Mouse (Mus musculus) embryonic facial prominence, embryonic 14.5 days (tissue): ENCODE data around the gene Ugt1a7c. TPM values are rescaled to one million over a fixed set of nuclear protein-coding genes. Genes with fewer than 3 reads are reported as not detected.

Experiments used
- ATAC-seq: fragments of 200-750 bp; cut with Nextera tagmentation; 2 replicates; pipeline ENCODE4 v1.8.0; 2017; ENCODE audit warnings: low read depth, moderate number of reproducible peaks, moderate TSS enrichment
- DNase-seq: peaks from one replicate; pipeline ENCODE4 v3.0.0-alpha.2; 2015; ENCODE audit warnings: low spot score
- H3K27ac ChIP-seq: fragments of 300-500 bp; sonication (generic); replicated peaks from 2 replicates; pipeline ENCODE4 v1.5.1; 2014; ENCODE audit warnings: low read depth, mild to moderate bottlenecking, low read length, moderate library complexity
- H3K27me3 ChIP-seq: fragments of 300-500 bp; sonication (generic); replicated peaks from 2 replicates; pipeline ENCODE4 v1.6.1; 2014; ENCODE audit warnings: low read length; ENCODE audit not compliant: control insufficient read depth, insufficient read depth
- H3K36me3 ChIP-seq: fragments of 300-500 bp; sonication (generic); 2 replicates; pipeline ENCODE4 v1.6.1; 2014; ENCODE audit warnings: low read length, mixed read lengths; ENCODE audit not compliant: control insufficient read depth, insufficient read depth
- H3K4me1 ChIP-seq: fragments of 300-500 bp; sonication (generic); 2 replicates; pipeline ENCODE4 v1.6.1; 2014; ENCODE audit warnings: antibody characterized with exemption, low read length; ENCODE audit not compliant: control insufficient read depth, insufficient read depth
- H3K4me2 ChIP-seq: fragments of 300-500 bp; sonication (generic); 2 replicates; pipeline ENCODE4 v1.6.1; 2014; ENCODE audit warnings: low read depth, mild to moderate bottlenecking, low read length, moderate library complexity, mixed read lengths
- H3K4me3 ChIP-seq: fragments of 300-500 bp; sonication (generic); 2 replicates; pipeline ENCODE4 v1.5.1; 2014; ENCODE audit warnings: low read depth, mild to moderate bottlenecking, low read length
- H3K9ac ChIP-seq: fragments of 300-500 bp; sonication (generic); 2 replicates; pipeline ENCODE4 v1.6.1; 2014; ENCODE audit warnings: low read depth, mild to moderate bottlenecking, low read length, moderate library complexity, mixed read lengths
- H3K9me3 ChIP-seq: fragments of 300-500 bp; sonication (generic); 2 replicates; pipeline ENCODE4 v1.6.1; 2016; ENCODE audit warnings: low read length; ENCODE audit not compliant: control insufficient read depth
- WGBS: fragments of 180-500 bp; shearing (Covaris S2); extraction: QIAGEN DNeasy Blood & Tissue Kit; methylation state at CpG from one replicate; pipeline ENCODE4 v1.1.7; 2014; 5-methylcytosine and 5-hydroxymethylcytosine counted together
- polyA plus RNA-seq: library from polyadenylated mRNA; unstranded; fragments of >200 nt; fragmentation: Nextera tagmentation; extraction: Ambion mirVana; gene quantifications from 2 replicates; pipeline ENCODE4 v1.2.1, GENCODE M21; 2014

Gene Ugt1a7c
- polyA plus RNA-seq, 1 experiment from 2014 or later: 3.9 TPM

DNA sequence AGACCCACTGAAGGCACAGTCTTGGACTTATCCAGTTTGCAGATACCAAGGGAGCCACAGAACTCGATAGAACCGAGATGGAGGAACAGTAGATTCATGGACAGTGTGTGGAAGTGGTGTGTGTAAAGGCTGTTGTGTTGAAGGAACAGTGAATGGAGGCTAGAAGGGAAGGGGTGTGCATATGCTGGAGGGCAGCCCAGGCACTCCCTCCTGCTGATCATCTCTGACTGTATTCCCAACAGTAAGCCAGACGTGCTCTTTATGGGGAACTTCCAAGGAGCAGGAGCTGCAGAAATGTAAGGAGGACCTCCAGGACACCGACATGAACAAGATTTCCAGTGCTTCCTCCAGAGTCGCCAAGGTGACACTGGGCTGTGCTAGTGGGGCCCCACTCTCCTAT lies 155.2 kb downstream of the Ugt1a7c start:
- Histone ChIP-seq H3K4me3 (no peak overlapping the region), H3K9me3 (peaks cover 90% of the 10 kb centered on the region), H3K27me3 (no peaks in the 10 kb centered on the region), H3K4me1 (no peaks in the 10 kb centered on the region), H3K27ac (no peak overlapping the region), H3K4me2 (no peak overlapping the region), H3K36me3 (no peaks in the 10 kb centered on the region), H3K9ac (no peak overlapping the region)
- WGBS: 75% methylated on average over 5 of the region's 5 CpGs
- DNase-seq (no peak), ATAC-seq (no peak)

DNA sequence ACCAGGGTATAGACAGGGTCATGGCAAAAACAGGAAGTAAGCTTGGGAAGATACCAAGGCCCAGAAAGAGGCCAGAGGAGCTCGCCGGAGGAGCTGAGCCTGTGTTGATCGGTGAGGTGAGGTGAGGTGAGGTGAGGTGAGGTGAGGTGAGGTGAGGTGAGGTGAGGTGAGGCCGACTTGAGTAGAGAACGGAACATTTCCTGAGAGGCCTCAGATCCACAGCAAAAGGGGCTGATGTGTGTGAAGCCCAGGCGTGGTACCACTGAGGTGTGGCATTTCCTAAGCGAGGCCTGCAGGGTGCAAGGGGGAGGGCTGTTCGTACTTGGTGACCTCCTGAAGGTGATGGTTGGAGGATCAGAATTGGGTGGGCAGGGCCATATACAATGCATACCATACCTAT lies 158.2 kb downstream of the Ugt1a7c start:
- H3K9me3 ChIP-seq: peaks cover 81% of the 10 kb centered on the region
- H3K27me3 ChIP-seq: no peaks in the 10 kb centered on the region
- H3K27ac ChIP-seq: no peak overlapping the region
- H3K36me3 ChIP-seq: no peaks in the 10 kb centered on the region
- H3K9ac ChIP-seq: no peak overlapping the region
- H3K4me2 ChIP-seq: no peak overlapping the region
- H3K4me3 ChIP-seq: no peak overlapping the region
- DNase-seq (no peak), ATAC-seq (no peak)
- 76% methylated on average over 8 of the region's 8 CpGs for WGBS
- H3K4me1 ChIP-seq: no peaks in the 10 kb centered on the region

GRCm38 (mm10) chr1:88253540-88253939 lies 158.7 kb downstream of the Ugt1a7c start:
- H3K4me2 ChIP-seq: no peak overlapping the region
- H3K27ac ChIP-seq: no peak overlapping the region
- ATAC-seq (no peak), DNase-seq (no peak)
- no peak overlapping the region for H3K4me3 ChIP-seq
- H3K36me3 ChIP-seq: no peaks in the 10 kb centered on the region
- 68% methylated on average over 6 of the region's 6 CpGs for WGBS
- H3K4me1 ChIP-seq: no peaks in the 10 kb centered on the region
- no peaks in the 10 kb centered on the region for H3K27me3 ChIP-seq
- peaks cover 76% of the 10 kb centered on the region for H3K9me3 ChIP-seq
- no peak overlapping the region for H3K9ac ChIP-seq

DNA sequence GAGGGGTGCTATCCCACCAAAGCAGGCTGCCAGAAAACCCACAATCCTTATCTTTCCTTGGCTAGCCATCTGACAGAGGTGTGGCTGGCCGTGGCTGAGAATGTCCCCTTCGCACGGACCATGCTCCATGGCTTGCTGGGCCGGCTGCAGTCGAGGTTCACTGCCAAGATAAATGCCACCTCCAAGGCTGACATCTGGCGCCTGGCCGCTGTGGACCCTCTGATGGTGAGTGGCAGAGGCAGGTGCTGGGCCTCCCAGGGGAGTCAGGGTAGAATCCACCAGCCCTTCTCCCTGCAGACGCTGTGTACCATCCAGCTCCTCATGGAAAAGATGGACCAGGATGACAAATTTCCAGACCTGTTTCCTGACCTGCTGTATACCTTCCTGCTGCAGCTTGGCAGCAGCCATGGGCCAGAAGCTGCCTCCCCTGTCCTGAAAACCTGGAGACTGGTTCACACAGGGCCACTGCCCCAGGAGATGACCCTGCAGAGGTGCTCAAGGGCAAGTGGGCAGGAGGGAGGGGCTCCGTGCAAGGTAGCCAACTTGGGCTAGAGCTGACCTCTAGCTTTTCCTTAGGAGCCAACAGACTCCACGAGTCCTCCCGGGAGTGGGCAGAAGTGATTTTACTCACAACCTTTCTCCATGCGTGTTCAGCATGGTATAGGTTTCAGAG lies 160.1 kb downstream of the Ugt1a7c start:
- Histone ChIP-seq H3K9ac (no peak overlapping the region), H3K4me3 (no peak overlapping the region), H3K27ac (no peak overlapping the region), H3K36me3 (peaks cover 6% of the 10 kb centered on the region), H3K4me1 (no peaks in the 10 kb centered on the region), H3K9me3 (peaks cover 62% of the 10 kb centered on the region), H3K27me3 (no peaks in the 10 kb centered on the region), H3K4me2 (no peak overlapping the region)
- ATAC-seq (no peak), DNase-seq (no peak)
- WGBS: 86% methylated on average over 12 of the region's 12 CpGs

DNA sequence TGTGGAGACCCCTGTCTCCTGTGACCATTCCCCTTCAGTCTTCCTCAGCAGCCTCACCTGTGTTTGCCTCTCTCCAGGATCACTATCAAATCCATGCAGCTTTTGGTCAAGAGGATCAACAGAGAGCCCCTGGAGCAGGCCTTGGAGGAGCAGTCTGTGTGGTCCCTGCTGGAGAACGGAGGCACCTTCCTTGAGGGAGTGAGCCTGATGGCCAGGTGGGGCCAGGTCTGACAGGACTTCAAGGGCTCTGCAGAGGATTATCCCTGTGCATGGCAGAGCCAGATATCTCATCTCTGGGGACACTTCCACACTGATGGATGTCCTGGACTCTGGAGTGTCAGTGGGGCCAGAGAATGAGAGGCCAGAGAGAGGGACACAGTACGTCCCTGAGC lies 160.6 kb downstream of the Ugt1a7c start:
- Histone ChIP-seq H3K27ac (no peak overlapping the region), H3K27me3 (no peaks in the 10 kb centered on the region), H3K4me1 (no peaks in the 10 kb centered on the region), H3K4me2 (no peak overlapping the region), H3K36me3 (peaks cover 12% of the 10 kb centered on the region), H3K9ac (no peak overlapping the region), H3K4me3 (no peak overlapping the region), H3K9me3 (peaks cover 57% of the 10 kb centered on the region)
- WGBS: 58% methylated on average over 2 of the region's 2 CpGs
- DNase-seq (no peak), ATAC-seq (no peak)

- Histone ChIP-seq H3K27ac (no peak overlapping the region), H3K4me1 (no peaks in the 10 kb centered on the region), H3K9ac (no peak overlapping the region), H3K4me3 (no peak overlapping the region), H3K4me2 (no peak overlapping the region), H3K9me3 (peaks cover 51% of the 10 kb centered on the region), H3K27me3 (no peaks in the 10 kb centered on the region), H3K36me3 (peaks cover 19% of the 10 kb centered on the region)
- ATAC-seq (no peak), DNase-seq (no peak)
- WGBS: 76% methylated on average over 13 of the region's 13 CpGs
These were observed 161.3 kb downstream of the Ugt1a7c start for GRCm38 (mm10) chr1:88255989-88256754.

GRCm38 (mm10) chr1:88256886-88257663 lies 162.2 kb downstream of the Ugt1a7c start:
- Histone ChIP-seq H3K4me3 (no peak overlapping the region), H3K27ac (no peak overlapping the region), H3K4me1 (no peaks in the 10 kb centered on the region), H3K9ac (no peak overlapping the region), H3K9me3 (peaks cover 45% of the 10 kb centered on the region), H3K36me3 (peaks cover 28% of the 10 kb centered on the region), H3K27me3 (no peaks in the 10 kb centered on the region), H3K4me2 (no peak overlapping the region)
- ATAC-seq (no peak), DNase-seq (no peak)
- WGBS: 76% methylated on average over 10 of the region's 10 CpGs

DNA sequence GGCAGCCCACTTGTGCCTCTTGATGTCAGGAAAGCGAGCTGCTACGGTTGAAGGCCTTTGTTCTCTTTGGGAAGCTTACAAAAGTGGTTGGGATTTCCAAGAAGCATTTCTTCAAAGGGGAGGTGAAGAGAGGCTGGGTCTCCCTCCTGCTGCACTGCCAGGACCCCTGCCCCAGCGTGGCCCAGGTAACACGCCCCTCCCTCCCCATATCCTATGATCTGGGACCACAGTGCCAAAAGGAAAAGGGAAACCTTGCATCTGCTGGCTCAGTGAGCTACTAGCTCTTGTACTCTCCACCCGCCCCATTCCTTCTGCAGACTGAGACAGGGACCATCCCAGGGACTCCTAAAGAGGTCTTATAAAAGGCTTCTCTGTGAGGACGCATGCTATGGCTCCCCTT lies 162.8 kb downstream of the Ugt1a7c start:
- no peak for ATAC-seq
- Histone ChIP-seq H3K9me3 (peaks cover 39% of the 10 kb centered on the region), H3K27ac (no peak overlapping the region), H3K27me3 (no peaks in the 10 kb centered on the region), H3K9ac (no peak overlapping the region), H3K4me2 (no peak overlapping the region), H3K4me3 (no peak overlapping the region), H3K4me1 (no peaks in the 10 kb centered on the region), H3K36me3 (peaks cover 34% of the 10 kb centered on the region)
- no peak for DNase-seq
- 82% methylated on average over 6 of the region's 6 CpGs for WGBS
